Mouse (Mus musculus) gonadal fat pad, adult 2 months (tissue): ENCODE data around the gene Myog. TPM values are rescaled to one million over a fixed set of nuclear protein-coding genes. Genes with fewer than 3 reads are reported as not detected.

Experiments
- DNase-seq: peaks from one replicate; pipeline ENCODE4 v3.0.0-alpha.2; 2012; ENCODE audit warnings: low read depth
- polyA plus RNA-seq: library from polyadenylated mRNA; depleted of rRNA; stranded (reverse); fragments of >200 nt; gene quantifications from 2 replicates; pipeline ENCODE4 v1.2.3, GENCODE M21; 2012

Gene Myog
- polyA plus RNA-seq, 1 experiment: not detected

GRCm38 (mm10) chr1:134285458-134286120 lies 4.2 kb upstream of the Myog start:
- no peak for DNase-seq

GRCm38 (mm10) chr1:134288239-134288638 lies 1.6 kb upstream of the Myog start:
- DNase-seq: no peak

GRCm38 (mm10) chr1:134290300-134290699 lies 511 bp downstream of the Myog start:
- DNase-seq: no peak

GRCm38 (mm10) chr1:134290909-134291308 lies 1.1 kb downstream of the Myog start:
- DNase-seq: no peak

- DNase-seq: no peak
These were observed 1.8 kb downstream of the Myog start for GRCm38 (mm10) chr1:134291555-134291954.

GRCm38 (mm10) chr1:134292073-134292472 lies 2.3 kb downstream of the Myog start:
- no peak for DNase-seq

- no peak for DNase-seq
These were observed 2.8 kb downstream of the Myog start for GRCm38 (mm10) chr1:134292601-134293000.

- no peak for DNase-seq
These were observed 3.5 kb downstream of the Myog start for GRCm38 (mm10) chr1:134293276-134293675.

GRCm38 (mm10) chr1:134293738-134294604 lies 4.2 kb downstream of the Myog start:
- no peak for DNase-seq

GRCm38 (mm10) chr1:134297265-134297664 lies 7.5 kb downstream of the Myog start:
- no peak for DNase-seq

GRCm38 (mm10) chr1:134298636-134299411 lies 9.0 kb downstream of the Myog start:
- no peak for DNase-seq

GRCm38 (mm10) chr1:134302568-134303238 lies 12.9 kb downstream of the Myog start:
- DNase-seq: no peak

GRCm38 (mm10) chr1:134304940-134305339 lies 15.2 kb downstream of the Myog start:
- no peak for DNase-seq

GRCm38 (mm10) chr1:134307409-134307808 lies 17.6 kb downstream of the Myog start:
- no peak for DNase-seq

- DNase-seq: no peak
These were observed 20.5 kb downstream of the Myog start for GRCm38 (mm10) chr1:134310291-134310690.

- DNase-seq: no peak
These were observed 20.9 kb downstream of the Myog start for GRCm38 (mm10) chr1:134310729-134311128.

- DNase-seq: no peak
These were observed 22.0 kb downstream of the Myog start for GRCm38 (mm10) chr1:134311760-134312159.

- no peak for DNase-seq
These were observed 25.4 kb downstream of the Myog start for GRCm38 (mm10) chr1:134315181-134315580.

GRCm38 (mm10) chr1:134316361-134316760 lies 26.6 kb downstream of the Myog start:
- DNase-seq: no peak

- no peak for DNase-seq
These were observed 28.5 kb downstream of the Myog start for GRCm38 (mm10) chr1:134318261-134318660.

- DNase-seq: no peak
These were observed 31.0 kb downstream of the Myog start for GRCm38 (mm10) chr1:134320691-134321301.
